In genomic region chr12:100849421-100850138, GRCm38 (mm10) we compare ENCODE assay signal across 7 mouse cellular contexts. TPM values are rescaled to one million over a fixed set of nuclear protein-coding genes. Genes with fewer than 3 reads are reported as not detected.
DNase-seq lines count a peak whose midpoint lies in the region; ATAC-seq and TF ChIP-seq lines count a peak whose summit lies in the region.

No protein-coding gene starts in this region.

- no peaks in the 10 kb centered on the region for H3K9me3 ChIP-seq in ES-Bruce4 (replicated peaks; ENCODE audit: control insufficient read depth, insufficient read depth, low read length, poor library complexity, severe bottlenecking)
- no peaks in the 10 kb centered on the region for H3K9me3 ChIP-seq in lung, embryonic 15.5 days

- peak; percentile 81 to 82 for ATAC-seq in hematopoietic stem cell, adult 5-6 weeks (replicated peaks in 1 of 2; ENCODE audit: insufficient read depth in 1 of 2, low FRiP score in 2 of 2, low TSS enrichment in 1 of 2, low read depth in 1 of 2, poor library complexity in 2 of 2, severe bottlenecking in 2 of 2)
- ATAC-seq in lung, embryonic 15.5 days (ENCODE audit: borderline replicate concordance, extremely low read depth, low FRiP score, low TSS enrichment), result peak; percentile 40; the same call in 1 of the 2 replicates

- H3K36me3 ChIP-seq in ES-Bruce4 (ENCODE audit: control insufficient read depth, insufficient read depth, low read length, poor library complexity, severe bottlenecking), result no peaks in the 10 kb centered on the region
- H3K36me3 ChIP-seq in lung, embryonic 15.5 days, result no peaks in the 10 kb centered on the region

- no peaks in the 10 kb centered on the region for H3K27me3 ChIP-seq in ES-Bruce4 (ENCODE audit: control insufficient read depth, insufficient read depth, low read length, poor library complexity, severe bottlenecking)
- no peaks in the 10 kb centered on the region for H3K27me3 ChIP-seq in lung, embryonic 15.5 days

- 69% methylated on average over 7 of the region's 7 CpGs for WGBS in lung, embryonic 15.5 days

- no peak overlapping the region for H3K4me3 ChIP-seq in ES-Bruce4 (ENCODE audit: low read depth, low read length)
- no peak overlapping the region for H3K4me3 ChIP-seq in layer of hippocampus, adult 2 months
- no peak overlapping the region for H3K4me3 ChIP-seq in lung, embryonic 15.5 days

- TF ChIP-seq EP300 in ES-Bruce4 (IDR thresholded peaks at IDR 0.05; ENCODE audit: insufficient read depth, low read depth, low read length), result no peak

- no peak overlapping the region for H3K27ac ChIP-seq in ES-Bruce4 (ENCODE audit: insufficient read depth, low read length)
- no peak overlapping the region for H3K27ac ChIP-seq in layer of hippocampus, adult 2 months
- no peak overlapping the region for H3K27ac ChIP-seq in lung, embryonic 15.5 days

- no peaks in the 10 kb centered on the region for H3K4me1 ChIP-seq in ES-Bruce4 (ENCODE audit: control insufficient read depth, insufficient read depth, low read length)
- H3K4me1 ChIP-seq in lung, embryonic 15.5 days, result no peaks in the 10 kb centered on the region

- H3K9ac ChIP-seq in ES-Bruce4 (ENCODE audit: low read depth, poor library complexity, severe bottlenecking), result no peak overlapping the region
- H3K9ac ChIP-seq in lung, embryonic 15.5 days, result no peak overlapping the region

- no peak for TF ChIP-seq POLR2A in ES-Bruce4 (IDR thresholded peaks at IDR 0.05; ENCODE audit: insufficient read depth, low read length)

- peak; percentile 28 for DNase-seq in WW6 (ENCODE audit: low read depth, low spot score)
- DNase-seq in embryo, embryonic 11 days, result peak; percentile 75
- peak; percentile 60 to 65 for DNase-seq in layer of hippocampus, adult 2 months (ENCODE audit: low spot score in 2 of 2)
- peak; percentile 42 for DNase-seq in retina, adult 2 months (ENCODE audit: low read depth, low spot score)

- TF ChIP-seq CTCF in ES-Bruce4 (IDR thresholded peaks at IDR 0.05; ENCODE audit: low read depth, low read length), result peak; percentile 49
- TF ChIP-seq CTCF in layer of hippocampus, adult 2 months (conservative IDR thresholded peaks at IDR 0.05), result peak; percentile 95

- no peak overlapping the region for H3K4me2 ChIP-seq in lung, embryonic 15.5 days

RNA-seq across cellular contexts. Expression of gene Gpr68, which starts 58.4 kb away (rescaled TPM):
- 0.43 and 0.62 TPM in 2 replicates for polyA plus RNA-seq in ES-Bruce4 (2011; ENCODE audit: insufficient read depth, insufficient read length, low read depth, missing spikeins)
- 0.30 and 0.56 TPM in 2 replicates for total RNA-seq in hematopoietic stem cell, adult 5-6 weeks (2017)
- total RNA-seq in layer of hippocampus, adult 2 months (2021), result 10 to 100 TPM; 20.1 to 22.2 TPM
- 0.29 and 0.71 TPM in 2 replicates for polyA plus RNA-seq in lung, embryonic 15.5 days (2015; fragmentation: Nextera tagmentation; extraction: Ambion mirVana)

Comparison
In these comparisons a context has a peak if more than half of its experiments do, and no peak if none do; other contexts are left out.
1. RNA of gene Gpr68, which starts 58.4 kb away (total RNA-seq): 20.1 to 22.2 TPM in layer of hippocampus, adult 2 months; 0.30 to 0.56 TPM in hematopoietic stem cell, adult 5-6 weeks; every median in the first group is over 10 times any median in the second.
2. Peak in every context shown above with its lines, with median percentiles within 50 percentile points of each other: DNase-seq.